Mouse (Mus musculus) lung, embryonic 15.5 days (tissue): Measurements from ENCODE around the gene Eif4g1. TPM values are rescaled to one million over a fixed set of nuclear protein-coding genes. Genes with fewer than 3 reads are reported as not detected.

ENCODE experiments used
- ATAC-seq: fragments of 200-750 bp; cut with Nextera tagmentation; 2 replicates; pipeline ENCODE4 v1.8.0; 2017; ENCODE audit warnings: moderate number of reproducible peaks, borderline replicate concordance; ENCODE audit not compliant: low FRiP score, low TSS enrichment; ENCODE audit errors: extremely low read depth
- H3K27ac ChIP-seq: fragments of 300-500 bp; sonication (generic); 2 replicates; pipeline ENCODE4 v1.5.1; 2015; ENCODE audit warnings: moderate library complexity, mild to moderate bottlenecking, inconsistent platforms
- H3K27me3 ChIP-seq: fragments of 300-500 bp; sonication (generic); 2 replicates; pipeline ENCODE4 v1.6.1; 2015; ENCODE audit warnings: inconsistent platforms
- H3K36me3 ChIP-seq: fragments of 300-500 bp; sonication (generic); 2 replicates; pipeline ENCODE4 v1.6.1; 2015; ENCODE audit warnings: inconsistent platforms
- H3K4me1 ChIP-seq: fragments of 300-500 bp; sonication (generic); 2 replicates; pipeline ENCODE4 v1.6.1; 2015; ENCODE audit warnings: inconsistent platforms
- H3K4me2 ChIP-seq: fragments of 300-500 bp; sonication (generic); 2 replicates; pipeline ENCODE4 v1.6.1; 2015; ENCODE audit warnings: inconsistent platforms, mild to moderate bottlenecking, moderate library complexity
- H3K4me3 ChIP-seq: fragments of 300-500 bp; sonication (generic); 2 replicates; pipeline ENCODE4 v1.5.1; 2015; ENCODE audit warnings: mild to moderate bottlenecking, inconsistent platforms
- H3K9ac ChIP-seq: fragments of 300-500 bp; sonication (generic); 2 replicates; pipeline ENCODE4 v1.6.1; 2015; ENCODE audit warnings: inconsistent platforms
- H3K9me3 ChIP-seq: fragments of 300-500 bp; sonication (generic); 2 replicates; pipeline ENCODE4 v1.6.1; 2016; ENCODE audit warnings: inconsistent platforms
- WGBS: fragments of 180-500 bp; shearing (Covaris S2); methylation state at CpG from one replicate; pipeline ENCODE4 v1.1.7; 2015; 5-methylcytosine and 5-hydroxymethylcytosine counted together
- polyA plus RNA-seq: library from polyadenylated mRNA; unstranded; fragments of >200 nt; fragmentation: Nextera tagmentation; extraction: Ambion mirVana; gene quantifications from 2 replicates; pipeline ENCODE4 v1.2.1, GENCODE M21; 2015

The Eif4g1 gene
- polyA plus RNA-seq, 1 experiment from 2014 or later: 170 TPM

DNA sequence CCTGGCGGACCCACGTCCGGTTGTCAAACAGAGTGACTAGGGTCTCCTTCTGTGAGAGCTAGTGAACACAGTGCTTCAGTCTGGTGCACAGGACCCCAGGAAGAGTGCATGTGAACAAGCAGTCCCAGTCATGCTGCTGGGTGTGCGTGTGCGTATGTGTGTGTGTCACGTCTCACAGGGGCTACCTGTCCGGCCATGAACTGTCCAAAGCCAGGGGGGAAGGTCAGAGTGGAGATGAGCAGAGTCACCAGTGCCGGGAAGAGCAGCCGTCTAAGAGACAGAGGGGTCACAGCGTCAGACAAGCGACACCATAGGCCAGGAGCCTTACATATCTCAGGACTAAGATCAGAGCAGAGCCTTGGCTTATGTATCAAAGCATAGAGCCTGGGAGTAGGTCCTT, 42.3 kb downstream of the Eif4g1 start:
- no peak for ATAC-seq
- Histone ChIP-seq H3K4me1 (peaks cover 9% of the 10 kb centered on the region), H3K27ac (no peak overlapping the region), H3K27me3 (no peaks in the 10 kb centered on the region), H3K9ac (no peak overlapping the region), H3K9me3 (no peaks in the 10 kb centered on the region), H3K4me2 (no peak overlapping the region), H3K36me3 (peaks cover 3% of the 10 kb centered on the region; the same call in 1 of the 2 replicates), H3K4me3 (no peak overlapping the region)
- WGBS: 93% methylated on average over 11 of the region's 11 CpGs

DNA sequence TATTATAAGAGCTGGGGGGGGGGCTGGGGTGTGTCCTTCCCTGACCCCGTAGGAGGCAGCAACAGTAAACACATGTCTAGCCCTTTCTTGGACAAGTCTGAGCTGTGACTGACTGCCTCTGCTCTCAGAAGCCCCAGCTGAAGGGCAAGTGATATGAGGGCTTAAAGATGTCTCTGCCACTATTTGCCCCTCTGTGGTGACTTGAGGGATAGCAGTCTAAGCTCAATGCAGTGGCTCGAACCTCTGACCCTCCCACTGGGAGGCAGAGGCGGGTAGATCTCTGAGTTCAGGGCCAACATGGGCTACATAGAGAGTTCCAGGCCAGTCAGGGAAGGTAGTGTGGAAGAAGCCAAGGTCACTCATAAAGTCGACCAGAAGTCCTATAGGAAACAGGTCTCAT, 42.7 kb downstream of the Eif4g1 start:
- Histone ChIP-seq H3K4me3 (no peak overlapping the region), H3K9ac (no peak overlapping the region), H3K27me3 (no peaks in the 10 kb centered on the region), H3K4me1 (peaks cover 12% of the 10 kb centered on the region), H3K4me2 (no peak overlapping the region), H3K36me3 (peaks cover 3% of the 10 kb centered on the region; the same call in 1 of the 2 replicates), H3K9me3 (no peaks in the 10 kb centered on the region), H3K27ac (no peak overlapping the region)
- ATAC-seq: no peak
- 74% methylated on average over 4 of the region's 4 CpGs for WGBS

DNA sequence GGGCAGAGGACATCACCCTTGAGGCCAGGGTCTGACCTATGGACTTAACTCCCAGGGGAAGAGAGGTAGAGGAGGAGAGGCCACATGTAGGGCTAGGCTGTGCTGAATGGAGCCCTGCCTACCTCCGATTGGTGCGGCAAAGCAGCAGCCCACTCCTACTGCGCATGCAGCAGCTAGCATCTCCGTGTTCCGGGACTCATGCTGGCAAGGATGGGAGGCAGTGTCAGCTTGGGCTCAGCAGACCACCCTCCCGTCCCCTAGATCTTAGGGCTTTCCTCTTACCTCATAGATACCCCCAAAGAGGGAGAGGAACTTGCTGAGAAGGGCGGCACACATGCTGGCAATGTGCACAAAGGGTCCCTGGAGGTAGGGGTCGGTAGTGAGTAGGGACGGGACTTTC, 44.1 kb downstream of the Eif4g1 start:
- no peak overlapping the region for H3K27ac ChIP-seq
- H3K9ac ChIP-seq: no peak overlapping the region
- H3K36me3 ChIP-seq: peaks cover 3% of the 10 kb centered on the region; the same call in 1 of the 2 replicates
- no peak for ATAC-seq
- 76% methylated on average over 9 of the region's 9 CpGs for WGBS
- H3K4me2 ChIP-seq: no peak overlapping the region
- peaks cover 22% of the 10 kb centered on the region for H3K4me1 ChIP-seq
- no peaks in the 10 kb centered on the region for H3K27me3 ChIP-seq
- no peaks in the 10 kb centered on the region for H3K9me3 ChIP-seq
- H3K4me3 ChIP-seq: no peak overlapping the region

DNA sequence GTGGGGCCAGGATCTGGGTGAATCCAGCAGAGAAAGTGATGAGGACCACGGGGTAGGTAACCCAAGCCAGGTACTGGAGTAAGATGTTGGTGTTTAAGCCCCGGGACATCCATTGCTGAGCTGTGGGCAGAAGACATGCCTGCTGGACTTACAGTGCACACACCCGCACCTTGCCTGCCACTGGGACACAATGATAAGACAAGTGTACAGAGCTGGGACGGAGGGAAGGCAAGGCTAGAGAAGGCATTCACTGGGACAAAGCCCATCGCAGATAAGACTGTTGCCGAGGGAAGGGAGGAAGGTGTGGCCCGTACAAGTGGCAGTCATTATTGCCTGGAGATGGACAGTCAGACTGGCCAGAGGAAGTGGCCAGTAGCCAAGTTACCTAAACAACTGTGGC, 44.8 kb downstream of the Eif4g1 start:
- no peaks in the 10 kb centered on the region for H3K27me3 ChIP-seq
- H3K4me2 ChIP-seq: no peak overlapping the region
- no peak overlapping the region for H3K27ac ChIP-seq
- no peak overlapping the region for H3K9ac ChIP-seq
- 79% methylated on average over 7 of the region's 7 CpGs for WGBS
- ATAC-seq: no peak
- no peaks in the 10 kb centered on the region for H3K9me3 ChIP-seq
- peaks cover 23% of the 10 kb centered on the region for H3K4me1 ChIP-seq
- no peak overlapping the region for H3K4me3 ChIP-seq
- H3K36me3 ChIP-seq: peaks cover 3% of the 10 kb centered on the region; the same call in 1 of the 2 replicates

- Histone ChIP-seq H3K27me3 (no peaks in the 10 kb centered on the region), H3K36me3 (0 out of 2 replicates have a peak, but pooled peaks cover 3% of the 10 kb centered on the region), H3K4me2 (peak overlapping the region; percentile 91), H3K9me3 (no peaks in the 10 kb centered on the region), H3K4me3 (no peak overlapping the region), H3K4me1 (peaks cover 30% of the 10 kb centered on the region), H3K27ac (no peak overlapping the region), H3K9ac (no peak overlapping the region)
- ATAC-seq: no peak
- WGBS: 47% methylated on average over 11 of the region's 11 CpGs
Observed at GRCm38 (mm10) chr16:20714307-20715080, 46.4 kb downstream of the Eif4g1 start.

GRCm38 (mm10) chr16:20715161-20715560, 47.0 kb downstream of the Eif4g1 start:
- Histone ChIP-seq H3K27ac (no peak overlapping the region), H3K9ac (0 out of 2 replicates have a peak overlapping the region, but pooled peaks have one; percentile 67), H3K27me3 (no peaks in the 10 kb centered on the region), H3K9me3 (no peaks in the 10 kb centered on the region), H3K4me2 (peak overlapping the region; percentile 91), H3K36me3 (0 out of 2 replicates have a peak, but pooled peaks cover 9% of the 10 kb centered on the region), H3K4me1 (peaks cover 30% of the 10 kb centered on the region), H3K4me3 (peak overlapping the region; percentile 68)
- 51% methylated on average over 2 of the region's 2 CpGs for WGBS
- no peak for ATAC-seq

- H3K36me3 ChIP-seq: 0 out of 2 replicates have a peak, but pooled peaks cover 6% of the 10 kb centered on the region
- no peak for ATAC-seq
- H3K27ac ChIP-seq: peak overlapping the region; percentile 97
- peak overlapping the region; percentile 91 for H3K4me2 ChIP-seq
- H3K4me1 ChIP-seq: peaks cover 30% of the 10 kb centered on the region
- H3K9ac ChIP-seq: peak overlapping the region; percentile 67
- no peaks in the 10 kb centered on the region for H3K9me3 ChIP-seq
- WGBS: 3% methylated on average over 12 of the region's 12 CpGs
- H3K27me3 ChIP-seq: no peaks in the 10 kb centered on the region
- peak overlapping the region; percentile 68 for H3K4me3 ChIP-seq
Observed at GRCm38 (mm10) chr16:20715566-20715965, 47.5 kb downstream of the Eif4g1 start.

- Histone ChIP-seq H3K9ac (peak overlapping the region; percentile 67), H3K4me3 (peak overlapping the region; percentile 68), H3K27ac (peak overlapping the region; percentile 97), H3K36me3 (0 out of 2 replicates have a peak, but pooled peaks cover 6% of the 10 kb centered on the region), H3K4me2 (peak overlapping the region; percentile 91), H3K9me3 (no peaks in the 10 kb centered on the region), H3K4me1 (peaks cover 30% of the 10 kb centered on the region), H3K27me3 (no peaks in the 10 kb centered on the region)
- under 1% methylated on average over 65 of the region's 68 CpGs for WGBS
- peak; percentile 84 for ATAC-seq
Observed at GRCm38 (mm10) chr16:20715976-20716840, 48.1 kb downstream of the Eif4g1 start.

DNA sequence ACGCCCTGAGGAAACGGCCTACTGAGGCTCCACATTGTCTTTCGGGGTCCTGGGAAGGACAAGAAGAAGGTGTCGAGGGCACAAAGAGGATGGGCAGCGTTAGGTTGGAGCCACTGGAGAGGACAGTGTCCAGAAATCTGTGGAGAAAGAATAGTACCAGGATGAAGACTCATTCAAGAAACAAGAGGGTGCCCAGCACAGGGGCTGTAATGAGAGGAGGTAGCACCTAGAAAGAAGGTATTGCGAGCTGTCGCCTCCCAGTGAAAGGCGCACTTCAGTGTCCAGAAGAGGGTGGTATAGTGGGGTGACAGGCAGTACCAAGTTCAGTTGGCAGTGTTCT, 48.7 kb downstream of the Eif4g1 start:
- ATAC-seq: no peak; the same call in 1 of the 2 replicates
- Histone ChIP-seq H3K27me3 (no peaks in the 10 kb centered on the region), H3K4me2 (peak overlapping the region; percentile 91)

DNA sequence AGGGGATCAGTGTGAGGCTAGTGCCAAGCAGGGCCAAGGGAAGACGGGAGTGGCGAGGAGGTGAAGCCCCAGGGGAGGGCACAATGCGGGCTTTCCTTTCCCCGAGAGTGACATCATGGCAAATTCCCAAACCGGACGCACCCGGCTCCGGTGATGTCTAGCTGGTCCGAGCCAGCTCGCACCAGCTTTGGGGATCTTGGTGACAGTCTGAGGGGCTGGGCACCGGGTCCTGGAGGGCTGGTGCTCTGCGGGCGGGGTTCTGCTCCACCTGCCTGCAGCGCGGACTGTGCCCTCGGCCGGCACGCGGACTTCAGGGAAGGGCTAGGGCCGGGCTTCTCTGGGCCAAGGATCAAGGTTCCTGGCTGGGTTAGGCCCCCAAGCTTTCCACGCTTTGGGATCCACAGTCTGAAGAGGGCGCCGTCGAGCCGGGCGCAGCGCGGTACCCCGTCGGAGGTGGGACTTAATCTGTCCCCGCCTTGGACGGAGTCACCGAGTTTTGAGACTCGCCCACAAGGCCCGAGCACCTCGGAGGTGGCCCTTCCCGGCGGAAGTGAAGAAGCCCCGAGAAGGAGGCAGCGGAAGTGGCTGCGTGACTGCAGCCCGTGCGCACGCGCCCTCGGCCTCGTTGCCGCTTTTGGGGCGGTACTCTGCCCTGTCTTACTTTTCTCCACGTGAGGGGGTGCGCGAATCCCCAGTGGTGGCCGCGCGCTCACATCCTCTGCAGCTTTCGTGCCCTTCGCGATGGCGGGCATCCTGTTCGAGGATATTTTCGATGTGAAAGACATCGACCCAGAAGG, 49.3 kb downstream of the Eif4g1 start, which contains the start of the genes Polr2h and Clcn2:
Gene Polr2h (plus strand): TSS at position 485 of the 797 bp plus-strand sequence.
Gene Clcn2 (minus strand): TSS at position 566 of the 797 bp plus-strand sequence.
- H3K27ac ChIP-seq: peak within 1 kb of the TSS; percentile 97
- WGBS: under 1% methylated on average over 62 of the region's 62 CpGs
- ATAC-seq: peak; percentile 87

More for the DNA sequence above, 48.7 kb downstream of the Eif4g1 start:
- WGBS: 0% methylated on average over 7 of the region's 8 CpGs
- Histone ChIP-seq H3K9me3 (no peaks in the 10 kb centered on the region), H3K4me3 (peak overlapping the region; percentile 68), H3K36me3 (peaks cover 11% of the 10 kb centered on the region; the same call in 1 of the 2 replicates), H3K27ac (peak overlapping the region; percentile 97), H3K9ac (peak overlapping the region; percentile 67), H3K4me1 (peaks cover 30% of the 10 kb centered on the region)

More for the DNA sequence above, 49.3 kb downstream of the Eif4g1 start, which contains the start of the genes Polr2h and Clcn2:
- Histone ChIP-seq H3K4me1 (peaks cover 30% of the 10 kb centered on the region), H3K9ac (peak within 1 kb of the TSS; percentile 67), H3K4me3 (peak within 1 kb of the TSS; percentile 68), H3K36me3 (peaks cover 16% of the 10 kb centered on the region; the same call in 1 of the 2 replicates), H3K27me3 (no peaks in the 10 kb centered on the region), H3K4me2 (peak within 1 kb of the TSS; percentile 91), H3K9me3 (no peaks in the 10 kb centered on the region)
